Mouse (Mus musculus) midbrain, embryonic 15.5 days (tissue): Measurements from ENCODE around the gene Dst. TPM values are rescaled to one million over a fixed set of nuclear protein-coding genes. Genes with fewer than 3 reads are reported as not detected.
A peak's percentile ranks its signal among the peaks of the same experiment; 100 is the strongest.

Experiments used
- ATAC-seq: fragments of 200-750 bp; cut with Nextera tagmentation; replicated peaks from 2 replicates; pipeline ENCODE4 v1.8.0; 2017; ENCODE audit warnings: moderate TSS enrichment
- H3K27ac ChIP-seq: fragments of 300-500 bp; sonication (generic); 2 replicates; pipeline ENCODE4 v1.5.1; 2015; ENCODE audit warnings: mild to moderate bottlenecking, inconsistent platforms
- H3K27me3 ChIP-seq: fragments of 300-500 bp; sonication (generic); replicated peaks from 2 replicates; pipeline ENCODE4 v1.6.1; 2015; ENCODE audit warnings: inconsistent platforms
- H3K36me3 ChIP-seq: fragments of 300-500 bp; sonication (generic); replicated peaks from 2 replicates; pipeline ENCODE4 v1.6.1; 2015; ENCODE audit warnings: inconsistent platforms
- H3K4me1 ChIP-seq: fragments of 300-500 bp; sonication (generic); 2 replicates; pipeline ENCODE4 v1.6.1; 2015; ENCODE audit warnings: inconsistent platforms
- H3K4me2 ChIP-seq: fragments of 300-500 bp; sonication (generic); 2 replicates; pipeline ENCODE4 v1.6.1; 2015; ENCODE audit warnings: inconsistent platforms, mild to moderate bottlenecking, moderate library complexity
- H3K4me3 ChIP-seq: fragments of 300-500 bp; sonication (generic); 2 replicates; pipeline ENCODE4 v1.5.1; 2015; ENCODE audit warnings: mild to moderate bottlenecking, inconsistent platforms
- H3K9ac ChIP-seq: fragments of 300-500 bp; sonication (generic); 2 replicates; pipeline ENCODE4 v1.6.1; 2015; ENCODE audit warnings: mild to moderate bottlenecking, inconsistent platforms
- H3K9me3 ChIP-seq: fragments of 300-500 bp; sonication (generic); 2 replicates; pipeline ENCODE4 v1.6.1; 2016; ENCODE audit warnings: inconsistent platforms
- WGBS: fragments of 180-500 bp; shearing (Covaris S2); methylation state at CpG from one replicate; pipeline ENCODE4 v1.1.7; 2015; ENCODE audit warnings: mixed read lengths; 5-methylcytosine and 5-hydroxymethylcytosine counted together
- polyA plus RNA-seq: library from polyadenylated mRNA; unstranded; fragments of >200 nt; fragmentation: Nextera tagmentation; extraction: Ambion mirVana; gene quantifications from 2 replicates; pipeline ENCODE4 v1.2.1, GENCODE M21; 2015

Dst gene
- polyA plus RNA-seq, 1 experiment from 2014 or later: 43.0 TPM

GRCm38 (mm10) chr1:33994201-33994600 is 86.2 kb downstream of the Dst start:
- Histone ChIP-seq H3K27me3 (no peaks in the 10 kb centered on the region), H3K4me3 (no peak overlapping the region), H3K4me2 (no peak overlapping the region), H3K9me3 (no peaks in the 10 kb centered on the region), H3K9ac (no peak overlapping the region), H3K27ac (no peak overlapping the region), H3K36me3 (no peaks in the 10 kb centered on the region), H3K4me1 (no peaks in the 10 kb centered on the region)
- 0 out of 2 replicates have a peak, but pooled peaks have one; percentile 29 for ATAC-seq
- WGBS: 72% methylated on average over 9 of the region's 9 CpGs

- H3K27ac ChIP-seq: no peak overlapping the region
- no peak overlapping the region for H3K4me2 ChIP-seq
- no peak overlapping the region for H3K4me3 ChIP-seq
- no peaks in the 10 kb centered on the region for H3K4me1 ChIP-seq
- no peak for ATAC-seq
- H3K36me3 ChIP-seq: no peaks in the 10 kb centered on the region
- no peaks in the 10 kb centered on the region for H3K9me3 ChIP-seq
- H3K9ac ChIP-seq: no peak overlapping the region
- WGBS: 83% methylated on average over 6 of the region's 6 CpGs
- H3K27me3 ChIP-seq: no peaks in the 10 kb centered on the region
These were observed 87.4 kb downstream of the Dst start for GRCm38 (mm10) chr1:33995386-33995785.

GRCm38 (mm10) chr1:33996105-33996887 is 88.3 kb downstream of the Dst start:
- Histone ChIP-seq H3K4me2 (no peak overlapping the region), H3K36me3 (no peaks in the 10 kb centered on the region), H3K9ac (no peak overlapping the region), H3K27ac (no peak overlapping the region), H3K4me1 (no peaks in the 10 kb centered on the region), H3K9me3 (no peaks in the 10 kb centered on the region), H3K4me3 (no peak overlapping the region), H3K27me3 (no peaks in the 10 kb centered on the region)
- ATAC-seq: no peak
- 79% methylated on average over 5 of the region's 5 CpGs for WGBS

- ATAC-seq: no peak
- 91% methylated on average over 4 of the region's 4 CpGs for WGBS
- no peaks in the 10 kb centered on the region for H3K27me3 ChIP-seq
These were observed 94.3 kb downstream of the Dst start for GRCm38 (mm10) chr1:34002321-34002720.

GRCm38 (mm10) chr1:34002970-34003369 is 94.9 kb downstream of the Dst start:
- ATAC-seq: no peak
- H3K36me3 ChIP-seq: no peaks in the 10 kb centered on the region
- H3K4me1 ChIP-seq: peaks cover 30% of the 10 kb centered on the region

More at GRCm38 (mm10) chr1:34002321-34002720, 94.3 kb downstream of the Dst start:
- no peaks in the 10 kb centered on the region for H3K36me3 ChIP-seq
- no peak overlapping the region for H3K4me2 ChIP-seq
- no peak overlapping the region for H3K9ac ChIP-seq
- H3K9me3 ChIP-seq: no peaks in the 10 kb centered on the region
- H3K4me1 ChIP-seq: peaks cover 23% of the 10 kb centered on the region
- H3K27ac ChIP-seq: no peak overlapping the region
- H3K4me3 ChIP-seq: no peak overlapping the region

GRCm38 (mm10) chr1:34005238-34005725 is 97.3 kb downstream of the Dst start:
- Histone ChIP-seq H3K27me3 (no peaks in the 10 kb centered on the region), H3K4me1 (peaks cover 41% of the 10 kb centered on the region), H3K4me2 (peak overlapping the region; percentile 68), H3K9me3 (no peaks in the 10 kb centered on the region), H3K36me3 (no peaks in the 10 kb centered on the region), H3K4me3 (peak overlapping the region; percentile 79), H3K9ac (peak overlapping the region; percentile 79; the same call in 1 of the 2 replicates), H3K27ac (peak overlapping the region; percentile 93)
- ATAC-seq: no peak
- 2% methylated on average over 10 of the region's 10 CpGs for WGBS

More at GRCm38 (mm10) chr1:34002970-34003369, 94.9 kb downstream of the Dst start:
- no peaks in the 10 kb centered on the region for H3K9me3 ChIP-seq
- no peak overlapping the region for H3K4me2 ChIP-seq
- H3K4me3 ChIP-seq: no peak overlapping the region
- no peak overlapping the region for H3K27ac ChIP-seq
- no peaks in the 10 kb centered on the region for H3K27me3 ChIP-seq
- H3K9ac ChIP-seq: no peak overlapping the region
- 55% methylated on average over 9 of the region's 9 CpGs for WGBS

- Histone ChIP-seq H3K27ac (peak overlapping the region; percentile 93), H3K9me3 (no peaks in the 10 kb centered on the region), H3K4me3 (peak overlapping the region; percentile 79), H3K36me3 (no peaks in the 10 kb centered on the region), H3K4me1 (peaks cover 43% of the 10 kb centered on the region), H3K27me3 (no peaks in the 10 kb centered on the region), H3K4me2 (peak overlapping the region; percentile 68), H3K9ac (peak overlapping the region; percentile 79)
- under 1% methylated on average over 29 of the region's 29 CpGs for WGBS
- ATAC-seq: peak; percentile 87
These were observed 98.0 kb downstream of the Dst start for GRCm38 (mm10) chr1:34005726-34006638.

- 23% methylated on average over 5 of the region's 5 CpGs for WGBS
- H3K9ac ChIP-seq: peak overlapping the region; percentile 79; the same call in 1 of the 2 replicates
- peak overlapping the region; percentile 79 for H3K4me3 ChIP-seq
- peak overlapping the region; percentile 68 for H3K4me2 ChIP-seq
- no peaks in the 10 kb centered on the region for H3K36me3 ChIP-seq
- peak overlapping the region; percentile 93 for H3K27ac ChIP-seq
- H3K4me1 ChIP-seq: peaks cover 49% of the 10 kb centered on the region
- H3K9me3 ChIP-seq: no peaks in the 10 kb centered on the region
- ATAC-seq: no peak
- no peaks in the 10 kb centered on the region for H3K27me3 ChIP-seq
These were observed 98.9 kb downstream of the Dst start for GRCm38 (mm10) chr1:34006828-34007361.

GRCm38 (mm10) chr1:34007379-34007778 is 99.4 kb downstream of the Dst start:
- Histone ChIP-seq H3K27ac (peak overlapping the region; percentile 93; the same call in 1 of the 2 replicates), H3K9ac (peak overlapping the region; percentile 79; the same call in 1 of the 2 replicates), H3K4me1 (peaks cover 53% of the 10 kb centered on the region), H3K36me3 (no peaks in the 10 kb centered on the region), H3K27me3 (no peaks in the 10 kb centered on the region), H3K9me3 (no peaks in the 10 kb centered on the region), H3K4me3 (peak overlapping the region; percentile 79), H3K4me2 (peak overlapping the region; percentile 68)
- 22% methylated on average over 4 of the region's 4 CpGs for WGBS
- no peak for ATAC-seq

- H3K36me3 ChIP-seq: no peaks in the 10 kb centered on the region
- H3K4me3 ChIP-seq: peak overlapping the region; percentile 87
- H3K27me3 ChIP-seq: no peaks in the 10 kb centered on the region
- peak; percentile 86 for ATAC-seq
- no peaks in the 10 kb centered on the region for H3K9me3 ChIP-seq
- peaks cover 51% of the 10 kb centered on the region for H3K4me1 ChIP-seq
- peak overlapping the region; percentile 77 for H3K27ac ChIP-seq
- H3K9ac ChIP-seq: peak overlapping the region; percentile 90
- WGBS: 1% methylated on average over 45 of the region's 47 CpGs
- H3K4me2 ChIP-seq: peak overlapping the region; percentile 68
These were observed 103.1 kb downstream of the Dst start for GRCm38 (mm10) chr1:34011051-34011677.

GRCm38 (mm10) chr1:34011821-34012271 is 103.8 kb downstream of the Dst start:
- H3K4me3 ChIP-seq: peak overlapping the region; percentile 87
- peaks cover 45% of the 10 kb centered on the region for H3K4me1 ChIP-seq
- peak; percentile 74 for ATAC-seq
- peak overlapping the region; percentile 68 for H3K4me2 ChIP-seq
- H3K36me3 ChIP-seq: no peaks in the 10 kb centered on the region
- H3K27ac ChIP-seq: peak overlapping the region; percentile 77
- WGBS: under 1% methylated on average over 16 of the region's 16 CpGs
- peak overlapping the region; percentile 90 for H3K9ac ChIP-seq
- no peaks in the 10 kb centered on the region for H3K27me3 ChIP-seq
- H3K9me3 ChIP-seq: no peaks in the 10 kb centered on the region
